Mouse (Mus musculus) left cerebral cortex, adult 11 months (tissue): ENCODE measurements around the gene Kazald1.

Experiments used
- DNase-seq: peaks from one replicate; pipeline ENCODE4 v3.0.0; 2022; ENCODE audit warnings: low spot score

Gene Kazald1

GRCm38 (mm10) chr19:45077742-45078645 is 3.0 kb downstream of the Kazald1 start:
- DNase-seq, result no peak

GRCm38 (mm10) chr19:45078971-45079764 is 4.1 kb downstream of the Kazald1 start:
- DNase-seq, result no peak

DNA sequence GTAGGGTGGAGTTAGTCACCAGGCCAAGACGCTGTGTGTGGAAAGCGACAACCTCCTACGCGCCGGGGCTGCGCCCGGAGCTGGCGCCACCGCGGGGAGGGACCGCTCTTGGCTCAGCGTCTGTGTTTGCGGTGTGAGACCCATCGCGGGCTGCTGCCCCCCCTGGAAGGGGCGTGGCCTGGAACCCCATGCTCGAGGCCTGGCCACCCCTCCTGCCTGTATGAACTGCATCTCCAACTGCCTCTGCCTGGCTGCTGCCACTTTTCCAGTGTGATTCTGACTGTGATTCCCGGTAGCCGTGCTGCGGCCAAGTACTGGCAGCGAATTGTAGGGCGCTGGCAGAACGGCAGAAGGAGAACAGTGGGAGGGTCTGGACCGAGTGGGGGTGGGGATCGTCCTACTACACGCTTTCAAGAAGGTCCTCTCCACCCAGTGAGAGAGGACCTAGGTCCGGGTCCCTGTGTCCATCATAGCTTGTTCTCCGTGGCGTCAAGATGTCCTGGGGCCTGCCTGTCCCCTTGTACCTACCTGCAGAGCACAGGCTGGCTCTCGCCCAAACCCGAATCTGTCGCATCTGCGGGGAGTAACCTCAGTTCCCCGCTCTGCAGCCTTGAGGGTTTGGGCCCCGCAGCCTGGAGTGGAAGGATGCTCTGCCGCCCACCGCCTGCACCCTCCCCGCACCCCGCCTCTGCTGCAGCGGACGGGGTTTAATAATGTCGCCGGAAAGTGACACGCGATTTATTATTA is 4.9 kb downstream of the Kazald1 start:
- no peak for DNase-seq

DNA sequence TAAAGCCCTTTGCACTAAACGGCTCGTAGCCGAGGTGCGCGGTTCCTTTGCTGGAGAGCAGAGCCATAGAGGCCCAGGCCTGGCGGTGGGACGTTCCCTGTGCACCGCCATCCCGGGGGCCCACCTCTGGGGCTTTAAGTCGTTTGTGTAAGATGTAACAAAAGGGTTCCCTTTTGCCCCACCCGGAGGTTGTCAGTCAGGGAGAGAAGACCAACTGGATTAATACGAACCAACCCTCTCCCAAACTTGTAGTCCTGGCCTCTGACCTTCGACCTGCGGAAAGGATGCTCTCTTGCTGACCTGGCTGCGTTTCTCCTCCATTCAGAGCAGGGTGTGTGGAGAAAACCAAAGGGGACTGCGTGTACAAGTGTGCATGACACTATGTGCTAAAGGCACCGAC is 5.7 kb downstream of the Kazald1 start:
- no peak for DNase-seq

GRCm38 (mm10) chr19:45081279-45081678 is 6.2 kb downstream of the Kazald1 start:
- DNase-seq, result no peak

DNA sequence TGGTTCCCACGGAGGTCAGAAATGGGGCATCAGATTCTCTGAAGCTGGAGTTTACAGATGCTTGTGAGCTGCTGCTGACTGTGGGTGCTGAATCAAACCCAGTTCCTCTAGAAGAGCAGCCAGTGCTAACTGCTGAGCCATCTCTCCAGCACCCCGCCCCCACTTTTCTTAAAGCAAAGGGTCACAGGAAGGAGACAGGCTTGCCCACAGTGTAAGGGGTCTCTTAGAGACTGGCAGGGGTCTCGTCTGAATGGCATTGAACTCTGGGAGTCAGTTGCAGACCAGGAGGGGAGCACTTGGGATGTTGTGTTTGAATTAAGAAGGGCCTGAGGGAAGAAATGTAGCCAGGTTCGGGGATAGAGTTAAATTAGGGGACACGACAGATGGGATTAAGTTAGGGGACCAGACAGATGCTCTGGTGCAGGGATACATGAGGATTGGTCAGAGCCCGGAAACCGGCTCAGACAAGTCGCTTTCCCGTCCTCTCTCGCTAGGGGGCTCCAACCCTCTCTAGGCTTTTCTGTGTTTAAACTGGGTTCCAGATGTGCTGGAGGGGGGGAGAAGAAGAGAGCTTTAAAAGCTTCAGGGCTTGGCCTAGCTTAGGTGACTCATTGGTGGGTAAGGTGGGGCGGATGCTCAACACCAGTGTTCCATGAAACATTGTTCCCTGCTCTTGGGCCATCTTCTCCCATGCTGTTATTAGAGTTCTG is 7.0 kb downstream of the Kazald1 start:
- no peak for DNase-seq

DNA sequence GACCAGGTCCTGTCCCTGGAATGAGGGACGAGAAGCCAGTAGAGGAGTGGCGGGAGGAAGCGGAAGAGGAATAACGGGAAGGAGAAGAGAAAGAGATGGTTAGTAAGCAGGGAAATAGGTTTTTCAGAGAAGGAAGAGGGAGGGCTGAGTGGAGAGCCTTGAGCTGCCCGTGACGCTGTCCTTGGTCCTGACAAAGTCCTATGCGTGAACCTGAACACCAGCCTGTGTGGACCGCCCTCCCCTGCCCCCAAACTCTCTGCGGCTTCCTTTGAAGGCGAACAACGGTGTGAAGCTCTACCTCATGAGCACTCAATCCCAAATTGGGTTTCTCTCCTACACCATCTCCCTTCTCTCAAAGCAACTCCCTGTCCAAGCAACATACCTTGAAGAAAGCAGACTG is 22.8 kb downstream of the Kazald1 start:
- no peak for DNase-seq

- no peak for DNase-seq
Measured at GRCm38 (mm10) chr19:45100486-45101270, 25.6 kb downstream of the Kazald1 start.

- no peak for DNase-seq
Measured at GRCm38 (mm10) chr19:45105591-45105990, 30.6 kb downstream of the Kazald1 start.

- no peak for DNase-seq
Measured at GRCm38 (mm10) chr19:45106689-45107088, 31.6 kb downstream of the Kazald1 start.

- DNase-seq, result no peak
Measured at GRCm38 (mm10) chr19:45110681-45111080, 35.6 kb downstream of the Kazald1 start.

GRCm38 (mm10) chr19:45112444-45112843 is 37.4 kb downstream of the Kazald1 start:
- no peak for DNase-seq

DNA sequence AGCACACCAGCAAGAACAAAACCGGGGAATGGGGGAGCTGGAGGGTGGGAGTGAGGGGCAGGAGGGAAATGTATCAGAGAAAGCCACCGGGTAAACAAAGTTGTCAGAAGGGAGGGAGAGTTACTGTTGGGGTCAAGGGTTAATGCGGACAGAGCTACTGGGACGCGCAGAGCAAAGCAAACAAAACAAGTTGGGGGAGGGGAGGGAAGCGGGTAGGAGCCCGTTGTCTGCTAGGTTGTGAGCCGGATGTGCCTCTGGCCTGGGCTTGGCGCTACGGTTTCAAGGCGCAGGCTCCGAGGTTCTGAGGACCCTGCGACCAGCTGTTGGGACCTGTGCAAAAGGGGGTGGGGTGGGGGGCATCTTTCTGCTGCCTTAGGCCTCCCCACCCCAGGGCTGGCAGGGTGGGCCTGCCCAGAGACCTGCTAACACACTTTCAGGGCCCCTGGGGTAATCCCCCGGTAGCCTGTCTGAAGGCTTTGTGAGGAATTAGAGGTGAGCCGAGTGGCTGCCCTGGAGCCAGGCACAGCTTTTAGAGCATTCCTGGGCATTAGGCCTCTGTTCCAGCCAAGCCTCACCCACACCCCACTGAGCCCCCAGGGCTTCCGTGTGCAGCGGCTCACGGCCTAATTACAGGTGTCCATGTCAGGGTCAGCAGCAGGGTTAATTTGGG is 38.9 kb downstream of the Kazald1 start:
- DNase-seq, result no peak

DNA sequence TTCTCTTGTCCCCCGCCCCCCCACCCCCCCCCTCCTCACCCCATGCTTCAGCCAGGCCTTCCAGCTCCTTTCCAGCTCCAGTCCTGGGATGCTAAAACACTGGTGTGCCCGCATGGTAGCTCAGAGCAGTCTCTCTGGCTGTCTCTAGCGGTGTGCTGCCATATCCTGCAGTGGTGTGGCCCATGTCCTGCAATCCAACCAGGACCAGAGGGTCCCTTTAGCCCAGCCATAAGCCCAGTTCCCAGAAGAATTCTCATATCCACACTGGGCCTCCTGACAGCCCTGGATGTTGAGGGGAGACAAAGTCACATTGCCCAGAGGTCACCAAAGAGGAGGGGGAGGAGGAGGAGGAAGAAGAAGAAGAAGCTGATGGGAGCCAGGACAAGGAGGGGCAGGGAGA is 39.7 kb downstream of the Kazald1 start:
- DNase-seq, result no peak

DNA sequence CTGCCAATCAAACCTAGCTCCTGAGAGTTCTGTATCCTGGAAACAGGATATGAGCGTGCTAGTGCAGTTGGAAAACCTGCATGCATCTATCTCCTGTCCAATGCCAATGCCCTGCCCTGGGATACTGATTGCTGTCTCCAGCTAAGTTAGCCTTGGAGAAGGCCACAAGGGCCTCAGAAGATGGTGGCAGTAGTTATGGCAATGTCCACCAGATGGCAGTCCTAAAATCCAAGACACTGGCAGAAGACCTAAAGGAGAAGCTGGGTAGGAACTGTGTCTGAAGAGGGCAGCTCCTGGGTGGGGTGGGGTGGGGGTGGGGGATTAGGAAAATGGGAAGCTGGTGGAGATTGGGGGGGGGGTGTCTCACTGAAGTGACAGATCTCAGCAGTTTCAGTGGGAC is 41.8 kb downstream of the Kazald1 start:
- DNase-seq, result no peak
